Mouse (Mus musculus): ENCODE data around the gene Pola2. TPM values are rescaled to one million over a fixed set of nuclear protein-coding genes. Genes with fewer than 3 reads are reported as not detected.

Gene Pola2
- polyA plus RNA-seq, 1 experiment from 2014 or later, result 20.8 TPM

DNA sequence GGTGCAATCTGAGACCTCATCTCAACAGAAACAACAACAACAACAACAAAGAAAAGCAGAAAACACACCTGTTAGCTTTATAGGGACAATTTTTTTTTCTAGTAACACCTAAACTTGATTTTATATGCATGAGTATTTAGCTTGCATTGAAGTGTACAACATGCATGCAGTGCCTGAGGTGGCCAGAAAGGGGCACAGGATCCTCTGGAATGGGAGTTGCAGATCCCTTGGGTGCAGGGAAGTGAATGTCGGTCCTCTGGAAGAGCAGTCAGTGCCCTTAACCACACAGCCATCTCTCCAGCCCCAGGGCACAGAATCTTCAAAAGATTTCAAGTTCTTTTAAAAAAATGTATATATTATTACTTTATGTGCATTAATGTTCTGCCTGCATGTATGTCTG lies 1.4 kb downstream of the Pola2 start:
- H3K4me1 ChIP-seq (replicated peaks), result peaks cover 22% of the 10 kb centered on the region
- ATAC-seq (ENCODE audit: low read depth), result no peak
- H3K4me3 ChIP-seq, result 0 out of 2 replicates have a peak overlapping the region, but pooled peaks have one; percentile 63
- H3K36me3 ChIP-seq, result peaks cover 9% of the 10 kb centered on the region; the same call in 1 of the 2 replicates
- 40% methylated on average over 1 of the region's 1 CpGs for WGBS
- H3K27me3 ChIP-seq, result no peaks in the 10 kb centered on the region
- H3K9me3 ChIP-seq, result no peaks in the 10 kb centered on the region
- H3K9ac ChIP-seq, result 0 out of 2 replicates have a peak overlapping the region, but pooled peaks have one; percentile 78
- H3K27ac ChIP-seq (replicated peaks), result no peak overlapping the region
- peak overlapping the region; percentile 85 for H3K4me2 ChIP-seq

DNA sequence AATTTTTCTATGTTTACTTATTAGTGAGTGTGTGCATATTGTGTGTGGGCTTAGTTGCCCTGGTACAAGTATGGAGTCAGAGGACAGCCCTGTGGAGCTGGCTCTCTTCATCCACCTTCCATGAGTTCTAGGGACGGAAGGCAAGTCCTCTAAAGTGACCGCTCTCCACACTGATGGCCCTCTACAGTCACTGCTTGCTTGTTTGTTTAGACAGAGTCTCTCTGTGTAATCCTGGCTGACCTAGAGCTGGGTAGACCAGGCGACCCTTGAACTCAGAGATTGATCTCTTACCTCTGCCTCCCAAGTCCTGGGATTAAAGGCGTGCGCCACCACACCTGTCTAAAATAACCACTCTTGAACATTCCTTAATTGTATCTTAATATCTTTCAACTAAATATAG lies 6.6 kb downstream of the Pola2 start:
- Histone ChIP-seq H3K9ac (no peak overlapping the region), H3K27me3 (no peaks in the 10 kb centered on the region), H3K36me3 (peaks cover 29% of the 10 kb centered on the region)

DNA sequence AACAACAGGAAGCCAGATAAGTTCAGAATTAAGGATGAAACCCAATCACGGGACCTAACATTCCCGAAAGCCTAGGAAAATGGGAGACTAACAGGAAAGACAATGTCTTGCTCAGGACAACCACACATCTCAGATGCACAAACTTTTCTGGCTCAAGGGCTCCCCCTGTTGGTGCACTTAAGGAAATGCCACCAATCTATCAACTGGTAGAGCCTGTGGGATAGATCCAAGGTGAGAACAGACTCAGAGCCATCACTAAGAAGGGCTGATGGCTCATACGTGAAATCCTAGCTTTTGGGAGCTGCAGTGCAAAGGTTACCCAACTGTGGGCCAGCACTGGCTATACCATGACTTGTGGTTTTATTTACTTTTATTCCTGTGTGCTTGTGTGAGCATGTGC lies 7.3 kb downstream of the Pola2 start:
- Histone ChIP-seq H3K4me2 (no peak overlapping the region), H3K4me1 (replicated peaks) (no peaks in the 10 kb centered on the region), H3K4me3 (no peak overlapping the region), H3K27me3 (no peaks in the 10 kb centered on the region), H3K9me3 (no peaks in the 10 kb centered on the region), H3K27ac (replicated peaks) (no peak overlapping the region), H3K36me3 (peaks cover 29% of the 10 kb centered on the region), H3K9ac (no peak overlapping the region)
- 22% methylated on average over 3 of the region's 3 CpGs for WGBS
- ATAC-seq (ENCODE audit: low read depth), result 0 out of 2 replicates have a peak, but pooled peaks have one; percentile 61

More for the DNA sequence above, 6.6 kb downstream of the Pola2 start:
- no peak; the same call in 1 of the 2 replicates for ATAC-seq (ENCODE audit: low read depth)
- Histone ChIP-seq H3K27ac (replicated peaks) (no peak overlapping the region), H3K9me3 (no peaks in the 10 kb centered on the region), H3K4me1 (replicated peaks) (0 out of 2 replicates have a peak, but pooled peaks cover 1% of the 10 kb centered on the region), H3K4me2 (no peak overlapping the region), H3K4me3 (no peak overlapping the region)
- 93% methylated on average over 5 of the region's 5 CpGs for WGBS

DNA sequence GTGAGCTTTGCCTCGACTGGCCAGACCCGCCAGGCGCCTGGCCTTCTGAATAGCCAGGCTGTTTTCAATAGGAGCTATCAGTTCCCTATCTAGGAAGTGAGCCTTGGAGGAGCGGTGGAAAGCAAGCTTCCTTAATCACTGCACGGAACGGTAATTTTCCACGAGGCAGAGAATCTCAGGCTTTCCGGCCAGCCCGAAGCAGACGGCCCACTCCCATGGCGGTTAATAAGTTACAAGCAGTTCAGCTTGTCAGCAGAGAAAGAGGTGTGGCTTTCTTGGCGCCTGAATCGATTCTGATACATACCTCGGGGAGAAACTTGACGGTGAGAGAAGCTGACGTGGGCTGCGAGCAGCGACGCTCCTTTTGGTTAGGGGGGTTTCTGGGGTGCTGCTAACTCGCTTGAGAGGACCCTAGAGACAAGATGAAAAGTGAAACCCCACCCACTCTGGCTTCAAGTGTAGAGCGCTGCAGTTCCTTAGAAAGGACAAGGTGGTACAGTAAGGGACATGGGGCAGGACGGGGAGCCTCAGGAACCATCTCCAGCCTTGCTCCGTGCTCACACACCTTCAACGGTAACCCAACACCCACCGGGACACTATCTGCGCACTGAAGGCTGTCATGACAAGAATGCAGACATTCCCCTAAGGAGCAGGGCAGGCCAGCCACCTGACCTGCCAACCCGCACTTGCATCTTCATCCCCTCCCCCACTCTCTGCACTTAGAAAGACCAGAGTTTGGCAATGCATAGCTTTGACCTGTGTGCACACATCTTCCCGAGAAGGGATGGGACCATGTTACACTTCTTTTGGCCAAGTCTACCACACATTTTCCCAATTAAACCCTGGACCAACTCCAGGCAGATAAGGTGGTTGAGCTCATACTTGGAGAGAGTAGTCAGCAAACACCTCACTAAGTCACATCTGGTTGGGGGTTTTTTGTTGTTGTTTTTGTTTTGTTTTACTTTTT lies 8.0 kb downstream of the Pola2 start:
- Histone ChIP-seq H3K9ac (no peak overlapping the region), H3K27me3 (no peaks in the 10 kb centered on the region), H3K27ac (replicated peaks) (no peak overlapping the region), H3K4me2 (no peak overlapping the region), H3K9me3 (no peaks in the 10 kb centered on the region), H3K36me3 (peaks cover 30% of the 10 kb centered on the region), H3K4me1 (replicated peaks) (no peaks in the 10 kb centered on the region), H3K4me3 (no peak overlapping the region)
- ATAC-seq (ENCODE audit: low read depth), result no peak
- 86% methylated on average over 28 of the region's 28 CpGs for WGBS

DNA sequence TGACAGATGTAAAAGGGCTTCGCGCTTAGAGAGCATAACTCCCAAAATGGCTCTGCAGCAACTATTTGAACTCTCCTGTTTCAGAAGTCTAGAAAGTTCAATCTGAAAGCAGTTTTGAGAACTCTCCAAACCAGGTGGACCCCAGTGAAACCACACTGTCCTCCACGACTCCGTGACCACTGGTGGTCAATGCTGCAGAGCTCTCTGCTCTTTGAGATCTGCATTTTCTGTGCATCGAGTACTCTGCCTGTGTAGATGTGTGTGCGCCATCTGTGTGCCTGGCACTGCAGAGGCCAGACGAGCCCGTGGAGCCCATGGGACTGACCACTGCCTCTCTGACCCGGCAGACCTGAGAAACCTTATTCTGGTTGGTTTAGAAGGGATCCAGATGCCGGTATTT lies 9.1 kb downstream of the Pola2 start:
- Histone ChIP-seq H3K4me3 (no peak overlapping the region), H3K9me3 (no peaks in the 10 kb centered on the region), H3K4me2 (no peak overlapping the region), H3K9ac (no peak overlapping the region), H3K27me3 (no peaks in the 10 kb centered on the region), H3K36me3 (peaks cover 41% of the 10 kb centered on the region), H3K4me1 (replicated peaks) (no peaks in the 10 kb centered on the region), H3K27ac (replicated peaks) (no peak overlapping the region)
- 92% methylated on average over 10 of the region's 10 CpGs for WGBS
- no peak for ATAC-seq (ENCODE audit: low read depth)

DNA sequence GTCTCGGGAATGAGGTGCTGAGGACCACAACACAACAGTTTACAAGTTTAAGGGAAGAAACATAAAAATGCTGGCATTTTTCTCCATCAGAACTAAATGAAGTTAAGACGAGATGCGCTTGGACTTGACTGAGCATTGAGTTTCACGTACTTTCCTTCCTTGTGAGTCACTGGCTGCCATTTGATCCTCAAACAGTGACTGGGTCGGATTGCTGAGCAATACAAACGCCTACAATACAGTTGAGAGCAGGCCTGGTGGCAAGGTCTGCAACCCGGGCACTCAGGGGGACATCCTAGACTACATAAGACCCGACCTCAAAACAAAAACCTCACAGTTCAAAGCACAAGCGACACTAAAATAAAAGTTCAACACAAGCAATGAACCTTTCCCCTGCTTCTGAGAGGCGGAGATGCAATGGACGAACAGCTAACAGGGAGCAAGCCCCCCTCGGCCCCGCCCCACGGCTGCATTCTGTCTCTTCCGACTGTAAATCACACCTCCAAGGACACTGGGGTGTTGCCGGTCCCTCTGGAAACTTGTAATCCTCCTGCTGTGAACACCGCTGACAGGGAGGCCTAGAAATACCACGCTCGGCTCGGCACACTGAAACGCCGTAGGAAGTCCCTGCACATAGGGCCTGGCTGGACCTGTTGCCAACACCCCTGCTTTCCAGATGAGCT lies 9.8 kb downstream of the Pola2 start:
- Histone ChIP-seq H3K27ac (replicated peaks) (no peak overlapping the region), H3K9me3 (no peaks in the 10 kb centered on the region), H3K4me2 (no peak overlapping the region), H3K36me3 (peaks cover 42% of the 10 kb centered on the region), H3K9ac (no peak overlapping the region), H3K27me3 (no peaks in the 10 kb centered on the region), H3K4me1 (replicated peaks) (no peaks in the 10 kb centered on the region), H3K4me3 (no peak overlapping the region)
- WGBS, result 71% methylated on average over 22 of the region's 22 CpGs
- ATAC-seq (ENCODE audit: low read depth), result no peak

DNA sequence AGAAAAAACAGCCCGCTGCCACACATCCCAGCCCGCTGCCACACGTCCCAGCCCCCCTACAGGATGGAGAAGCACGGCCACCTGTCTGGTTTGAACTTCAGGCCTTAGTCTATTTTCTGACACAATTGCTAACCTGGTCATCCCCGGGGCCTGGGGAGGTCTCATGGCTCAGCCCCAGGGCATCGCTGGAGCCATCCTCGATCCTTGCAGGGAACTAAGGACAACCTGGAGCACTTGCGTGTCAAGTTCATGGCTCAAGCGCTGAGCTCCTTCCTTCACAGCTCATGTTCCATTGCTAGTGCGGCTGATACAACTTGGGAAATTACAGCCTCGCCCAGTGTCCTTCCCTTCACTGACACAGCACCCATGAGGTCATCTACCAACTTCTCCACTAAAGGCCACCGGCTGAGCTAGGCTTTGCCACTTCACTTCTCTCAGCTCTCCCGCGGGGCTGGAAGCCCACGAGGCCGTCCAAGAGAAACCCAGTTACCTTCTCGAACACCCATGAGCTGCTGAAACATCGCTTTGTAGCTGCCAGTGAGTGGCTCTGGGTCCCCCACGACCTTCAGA lies 10.7 kb downstream of the Pola2 start:
- no peaks in the 10 kb centered on the region for H3K4me1 ChIP-seq (replicated peaks)
- ATAC-seq (ENCODE audit: low read depth), result no peak
- H3K4me3 ChIP-seq, result no peak overlapping the region
- no peak overlapping the region for H3K27ac ChIP-seq (replicated peaks)
- no peaks in the 10 kb centered on the region for H3K27me3 ChIP-seq
- 93% methylated on average over 19 of the region's 19 CpGs for WGBS
- no peaks in the 10 kb centered on the region for H3K9me3 ChIP-seq
- no peak overlapping the region for H3K9ac ChIP-seq
- H3K36me3 ChIP-seq, result peaks cover 42% of the 10 kb centered on the region
- no peak overlapping the region for H3K4me2 ChIP-seq

DNA sequence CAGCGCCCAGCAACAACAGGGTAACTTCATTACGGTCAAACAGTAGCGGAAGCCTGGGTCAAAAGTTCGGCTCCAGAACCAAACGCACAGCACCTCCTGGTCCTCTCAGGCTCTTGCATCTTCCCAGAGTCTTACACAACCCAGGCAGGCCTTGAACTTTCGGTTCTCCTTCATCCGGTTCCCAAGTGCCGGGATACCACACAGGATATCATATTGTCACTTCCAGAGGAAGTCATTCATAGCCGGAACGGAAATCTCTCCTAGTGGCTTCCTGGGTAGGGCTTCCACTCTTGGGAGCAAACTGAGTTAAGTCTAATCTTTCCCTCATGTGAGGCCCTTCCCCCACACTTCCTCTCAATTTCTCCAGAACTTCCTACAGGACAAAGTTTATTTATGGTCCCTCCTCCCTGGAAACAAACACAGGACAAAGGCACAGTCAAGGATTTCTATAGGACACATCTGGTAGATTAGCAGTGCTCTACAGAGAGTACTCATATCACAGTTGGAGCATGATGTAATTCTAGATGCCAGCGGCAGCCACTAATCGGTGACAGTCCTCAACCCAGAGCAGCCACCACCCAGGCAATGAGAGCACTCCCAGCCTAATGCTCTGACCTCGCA lies 11.8 kb downstream of the Pola2 start:
- Histone ChIP-seq H3K4me1 (replicated peaks) (no peaks in the 10 kb centered on the region), H3K9me3 (no peaks in the 10 kb centered on the region), H3K4me2 (no peak overlapping the region), H3K36me3 (peaks cover 47% of the 10 kb centered on the region), H3K27ac (replicated peaks) (peak overlapping the region; percentile 38; the same call in 1 of the 2 replicates), H3K9ac (no peak overlapping the region), H3K4me3 (no peak overlapping the region), H3K27me3 (no peaks in the 10 kb centered on the region)
- WGBS, result 84% methylated on average over 13 of the region's 13 CpGs
- ATAC-seq (ENCODE audit: low read depth), result no peak

DNA sequence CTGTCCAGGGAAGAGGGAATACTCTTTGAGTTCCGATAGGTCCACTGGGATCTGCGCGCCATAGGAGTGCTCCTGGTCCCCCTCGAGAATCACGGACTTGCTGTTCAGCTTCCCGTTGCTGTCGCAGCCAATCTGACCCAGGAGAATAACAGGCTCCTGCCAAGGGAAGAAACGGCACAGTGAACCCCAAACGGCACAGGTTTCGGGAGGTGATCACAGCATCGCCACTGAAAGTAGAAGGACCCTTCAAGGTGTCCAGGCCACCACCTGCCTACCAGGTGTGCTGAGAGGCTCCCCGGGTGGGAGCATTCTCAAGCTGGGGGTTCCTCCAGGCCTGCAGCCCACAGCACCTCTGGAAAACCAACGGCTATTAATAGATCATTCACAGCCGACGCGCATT lies 12.4 kb downstream of the Pola2 start:
- H3K9me3 ChIP-seq, result no peaks in the 10 kb centered on the region
- 93% methylated on average over 16 of the region's 16 CpGs for whole genome bisulfite sequencing
- H3K36me3 ChIP-seq, result peaks cover 47% of the 10 kb centered on the region
- ATAC-seq (ENCODE audit: low read depth), result no peak
- H3K4me2 ChIP-seq, result no peak overlapping the region
- no peak overlapping the region for H3K27ac ChIP-seq (replicated peaks)
- no peak overlapping the region for H3K4me3 ChIP-seq
- no peak overlapping the region for H3K9ac ChIP-seq
- H3K27me3 ChIP-seq, result no peaks in the 10 kb centered on the region
- no peaks in the 10 kb centered on the region for H3K4me1 ChIP-seq (replicated peaks)

DNA sequence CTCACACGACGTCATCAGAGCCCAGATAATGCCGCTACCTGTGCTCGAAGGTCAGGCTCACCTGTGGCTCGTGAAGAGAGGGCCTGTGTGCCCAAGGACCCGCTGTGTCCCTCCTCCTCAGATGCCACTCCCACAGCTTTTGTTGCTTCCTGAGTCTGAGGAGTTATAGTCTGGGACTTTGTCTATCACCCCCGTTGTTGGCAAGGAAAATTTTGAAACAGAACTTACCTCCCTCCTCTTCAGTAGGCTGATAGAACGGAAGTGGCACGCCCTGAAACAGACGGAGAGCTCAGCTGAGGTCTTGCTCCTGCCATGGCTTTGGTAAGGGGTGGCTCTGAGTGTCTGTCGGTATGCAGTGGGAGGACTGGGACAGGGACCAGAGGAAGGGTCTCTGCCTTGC lies 13.8 kb downstream of the Pola2 start:
- H3K27me3 ChIP-seq, result no peaks in the 10 kb centered on the region
- H3K27ac ChIP-seq (replicated peaks), result no peak overlapping the region
- peaks cover 49% of the 10 kb centered on the region for H3K36me3 ChIP-seq
- no peaks in the 10 kb centered on the region for H3K9me3 ChIP-seq
- H3K9ac ChIP-seq, result no peak overlapping the region
- no peak overlapping the region for H3K4me3 ChIP-seq
- no peak for ATAC-seq (ENCODE audit: low read depth)
- no peak overlapping the region for H3K4me2 ChIP-seq
- 0 out of 2 replicates have a peak, but pooled peaks cover 3% of the 10 kb centered on the region for H3K4me1 ChIP-seq (replicated peaks)
- WGBS, result 97% methylated on average over 11 of the region's 11 CpGs

DNA sequence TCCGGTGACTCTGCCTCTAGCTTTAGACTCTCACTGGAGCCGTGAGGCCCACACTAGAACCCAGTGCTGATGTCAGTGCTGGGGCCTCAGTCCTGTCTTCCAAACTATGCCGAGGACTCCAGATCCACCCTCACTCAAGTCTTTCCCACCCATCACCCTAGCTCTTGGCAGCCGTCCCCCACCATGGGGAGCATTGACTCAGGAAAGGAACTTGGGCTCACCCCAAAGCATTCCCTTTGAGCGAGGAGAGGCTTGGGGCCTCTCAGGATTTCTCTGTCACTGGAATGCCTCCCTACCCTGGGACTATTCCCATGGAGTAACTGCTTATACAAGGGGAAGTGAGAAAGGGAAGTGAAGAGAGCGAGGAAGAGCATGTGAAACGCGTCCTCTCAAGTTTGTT lies 18.1 kb downstream of the Pola2 start:
- ATAC-seq (ENCODE audit: low read depth), result no peak
- H3K4me1 ChIP-seq (replicated peaks), result 0 out of 2 replicates have a peak, but pooled peaks cover 9% of the 10 kb centered on the region
- 87% methylated on average over 8 of the region's 8 CpGs for WGBS
- peaks cover 44% of the 10 kb centered on the region for H3K36me3 ChIP-seq
- H3K27ac ChIP-seq (replicated peaks), result no peak overlapping the region
- no peak overlapping the region for H3K9ac ChIP-seq
- H3K27me3 ChIP-seq, result no peaks in the 10 kb centered on the region
- H3K9me3 ChIP-seq, result no peaks in the 10 kb centered on the region
- H3K4me2 ChIP-seq, result no peak overlapping the region
- no peak overlapping the region for H3K4me3 ChIP-seq
